9 mouse cellular contexts compared by ENCODE assay signal in the genomic region with DNA sequence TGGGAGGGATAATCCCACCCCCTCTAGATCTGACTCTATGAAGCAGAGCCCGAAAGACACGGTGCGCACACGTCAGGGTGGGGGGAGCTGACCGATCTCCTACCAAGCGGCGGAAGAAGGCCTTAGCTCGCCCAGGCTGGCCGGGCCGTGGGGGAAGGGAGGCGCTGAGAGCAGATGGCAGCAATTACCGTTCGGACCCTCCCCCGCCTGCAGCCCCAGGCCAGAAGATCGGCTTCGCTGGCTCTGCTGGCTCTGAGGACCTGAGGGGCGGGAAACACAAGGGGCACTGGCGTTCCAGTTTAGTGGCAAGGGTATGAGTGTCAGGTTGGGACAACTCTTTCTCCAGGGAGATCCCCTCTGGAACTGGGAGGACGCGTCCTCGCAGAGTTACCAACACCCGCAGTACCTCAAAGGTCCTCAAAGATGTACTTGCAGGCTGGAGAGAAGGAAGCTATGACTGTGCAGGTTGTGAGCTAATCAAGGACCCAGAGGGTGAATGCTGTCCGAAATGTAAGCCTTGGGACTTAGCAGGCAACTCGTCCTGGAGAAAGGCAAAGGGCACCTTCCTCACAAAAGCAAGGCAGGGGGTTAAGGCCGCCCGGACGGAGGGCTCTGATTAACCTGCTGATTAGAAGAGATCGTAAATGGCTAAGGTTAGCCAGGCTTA. TPM values are rescaled to one million over a fixed set of nuclear protein-coding genes. Genes with fewer than 3 reads are reported as not detected.
DNase-seq lines count a peak whose midpoint lies in the region; ATAC-seq and TF ChIP-seq lines count a peak whose summit lies in the region.
"Had no signal": no experiment of that assay in that cellular context is flagged by ENCODE, and none has a peak within 500 bp of the region (broad histone marks: within the 10 kb centered on the region; RNA-seq: fewer than 3 reads in every experiment).

No protein-coding gene starts in this region.

- TF ChIP-seq EP300 in liver, postnatal 0 days (IDR thresholded peaks at IDR 0.05; ENCODE audit: low read depth) = no peak

- ATAC-seq in liver, postnatal 0 days = no peak
- peak; percentile 58 for ATAC-seq in embryonic facial prominence, embryonic 12.5 days (ENCODE audit: insufficient number of reproducible peaks, insufficient read depth, low FRiP score, low TSS enrichment)
- ATAC-seq in hindbrain, embryonic 15.5 days (ENCODE audit: low FRiP score, low read depth) = 0 out of 2 replicates have a peak, but pooled peaks have one; percentile 23
- ATAC-seq in midbrain, embryonic 14.5 days (ENCODE audit: low FRiP score, low TSS enrichment) = no peak; the same call in 1 of the 2 replicates

- H3K4me2 ChIP-seq in liver, postnatal 0 days (ENCODE audit: low read depth, low read length) = no peak overlapping the region
- peak overlapping the region; percentile 42 for H3K4me2 ChIP-seq in embryonic facial prominence, embryonic 12.5 days (replicated peaks)
- H3K4me2 ChIP-seq in hindbrain, embryonic 15.5 days = peak overlapping the region; percentile 36
- H3K4me2 ChIP-seq in midbrain, embryonic 14.5 days (ENCODE audit: low read length) = peak overlapping the region; percentile 45

- WGBS in liver, postnatal 0 days (ENCODE audit: insufficient replicate concordance) = 13% methylated on average over 28 of the region's 28 CpGs
- WGBS in embryonic facial prominence, embryonic 12.5 days = 1% methylated on average over 28 of the region's 28 CpGs
- WGBS in hindbrain, embryonic 15.5 days = 6% methylated on average over 28 of the region's 28 CpGs
- 2% methylated on average over 28 of the region's 28 CpGs for WGBS in midbrain, embryonic 14.5 days

- H3K4me3 ChIP-seq in liver, postnatal 0 days (ENCODE audit: low read depth, low read length) = no peak overlapping the region
- H3K4me3 ChIP-seq in embryonic facial prominence, embryonic 12.5 days = 0 out of 2 replicates have a peak overlapping the region, but pooled peaks have one; percentile 1
- no peak overlapping the region for H3K4me3 ChIP-seq in hindbrain, embryonic 15.5 days
- H3K4me3 ChIP-seq in midbrain, embryonic 14.5 days (replicated peaks; ENCODE audit: low read depth, low read length) = no peak overlapping the region

- H3K36me3 ChIP-seq in liver, postnatal 0 days (replicated peaks; ENCODE audit: insufficient read depth, low read length) = no peaks in the 10 kb centered on the region
- no peaks in the 10 kb centered on the region for H3K36me3 ChIP-seq in embryonic facial prominence, embryonic 12.5 days
- H3K36me3 ChIP-seq in hindbrain, embryonic 15.5 days = no peaks in the 10 kb centered on the region
- no peaks in the 10 kb centered on the region for H3K36me3 ChIP-seq in midbrain, embryonic 14.5 days (ENCODE audit: control insufficient read depth, insufficient read depth, low read length)

- TF ChIP-seq CTCF in liver, postnatal 0 days (IDR thresholded peaks at IDR 0.05; ENCODE audit: low read depth) = no peak

- H3K27ac ChIP-seq in liver, postnatal 0 days (ENCODE audit: low read depth) = no peak overlapping the region
- peak overlapping the region; percentile 78 for H3K27ac ChIP-seq in embryonic facial prominence, embryonic 12.5 days
- H3K27ac ChIP-seq in hindbrain, embryonic 15.5 days (replicated peaks) = no peak overlapping the region
- H3K27ac ChIP-seq in midbrain, embryonic 14.5 days (replicated peaks; ENCODE audit: low read depth, low read length) = no peak overlapping the region

- DNase-seq in liver = peak; percentile 39
- no peak for DNase-seq in liver, postnatal 0 days
- peak; percentile 78 for DNase-seq in midbrain, embryonic 14.5 days
- no peak for DNase-seq in right cerebral cortex, postnatal 10 days (ENCODE audit: low spot score in 2 of 2)
- DNase-seq in spleen, postnatal 36 days (ENCODE audit: low spot score in 2 of 2) = no peak
- DNase-seq in adipocyte (ENCODE audit: low spot score) = no peak

- no peak overlapping the region for H3K9ac ChIP-seq in liver, postnatal 0 days (replicated peaks)
- peak overlapping the region; percentile 20; the same call in 1 of the 2 replicates for H3K9ac ChIP-seq in embryonic facial prominence, embryonic 12.5 days
- H3K9ac ChIP-seq in hindbrain, embryonic 15.5 days = no peak overlapping the region
- peak overlapping the region; percentile 18 for H3K9ac ChIP-seq in midbrain, embryonic 14.5 days (replicated peaks; ENCODE audit: low read length)

- no peaks in the 10 kb centered on the region for H3K9me3 ChIP-seq in liver, postnatal 0 days (ENCODE audit: low read length)
- no peaks in the 10 kb centered on the region for H3K9me3 ChIP-seq in embryonic facial prominence, embryonic 12.5 days
- no peaks in the 10 kb centered on the region for H3K9me3 ChIP-seq in hindbrain, embryonic 15.5 days
- no peaks in the 10 kb centered on the region for H3K9me3 ChIP-seq in midbrain, embryonic 14.5 days (ENCODE audit: control insufficient read depth, low read length)

- no peaks in the 10 kb centered on the region; the same call in 1 of the 2 replicates for H3K4me1 ChIP-seq in liver, postnatal 0 days (ENCODE audit: insufficient read depth)
- peaks cover 45% of the 10 kb centered on the region for H3K4me1 ChIP-seq in embryonic facial prominence, embryonic 12.5 days
- peaks cover 20% of the 10 kb centered on the region for H3K4me1 ChIP-seq in hindbrain, embryonic 15.5 days (replicated peaks)
- H3K4me1 ChIP-seq in midbrain, embryonic 14.5 days (ENCODE audit: control insufficient read depth, insufficient read depth, low read length) = peaks cover 25% of the 10 kb centered on the region

- 0 out of 2 replicates have a peak, but pooled peaks cover 4% of the 10 kb centered on the region for H3K27me3 ChIP-seq in liver, postnatal 0 days (ENCODE audit: insufficient read depth, low read length)
- H3K27me3 ChIP-seq in embryonic facial prominence, embryonic 12.5 days = no peaks in the 10 kb centered on the region
- H3K27me3 ChIP-seq in hindbrain, embryonic 15.5 days = no peaks in the 10 kb centered on the region
- no peaks in the 10 kb centered on the region for H3K27me3 ChIP-seq in midbrain, embryonic 14.5 days (ENCODE audit: control insufficient read depth, insufficient read depth, low read length)

RNA-seq across cellular contexts. Expression of a gene that starts 17.4 kb away (rescaled TPM):
- polyA plus RNA-seq in liver, postnatal 0 days (2015; fragmentation: Nextera tagmentation; extraction: Ambion mirVana) = not detected in 2 replicates
- polyA plus RNA-seq in embryonic facial prominence, embryonic 12.5 days (2016; fragmentation: Nextera tagmentation; extraction: Ambion mirVana) = not detected in 2 replicates
- polyA plus RNA-seq in hindbrain, embryonic 15.5 days (2015; fragmentation: Nextera tagmentation; extraction: Ambion mirVana) = not detected in 2 replicates
- not detected in 2 replicates for polyA plus RNA-seq in midbrain, embryonic 14.5 days (2014; fragmentation: Nextera tagmentation; extraction: Ambion mirVana)
- polyA plus RNA-seq: liver, embryonic 16.5 days had no signal

RNA-seq across cellular contexts. Expression of a gene that starts 19.8 kb away (rescaled TPM):
- 0.18 and 0.26 TPM in 2 replicates for polyA plus RNA-seq in liver, postnatal 0 days (2015; fragmentation: Nextera tagmentation; extraction: Ambion mirVana)
- polyA plus RNA-seq in embryonic facial prominence, embryonic 12.5 days (2016; fragmentation: Nextera tagmentation; extraction: Ambion mirVana) = 0.36 and 0.38 TPM in 2 replicates
- 0.09 and 0.10 TPM in 2 replicates for polyA plus RNA-seq in hindbrain, embryonic 15.5 days (2015; fragmentation: Nextera tagmentation; extraction: Ambion mirVana)
- 0.09 and 0.11 TPM in 2 replicates for polyA plus RNA-seq in midbrain, embryonic 14.5 days (2014; fragmentation: Nextera tagmentation; extraction: Ambion mirVana)

RNA-seq across cellular contexts. Expression of a gene that starts 30.2 kb away (rescaled TPM):
- 2.3 and 2.6 TPM in 2 replicates for polyA plus RNA-seq in liver, postnatal 0 days (2015; fragmentation: Nextera tagmentation; extraction: Ambion mirVana)
- 10.8 and 11.3 TPM in 2 replicates for polyA plus RNA-seq in embryonic facial prominence, embryonic 12.5 days (2016; fragmentation: Nextera tagmentation; extraction: Ambion mirVana)
- 9.5 and 9.6 TPM in 2 replicates for polyA plus RNA-seq in hindbrain, embryonic 15.5 days (2015; fragmentation: Nextera tagmentation; extraction: Ambion mirVana)
- polyA plus RNA-seq in midbrain, embryonic 14.5 days (2014; fragmentation: Nextera tagmentation; extraction: Ambion mirVana) = 3.3 and 4.4 TPM in 2 replicates

RNA-seq across cellular contexts. Expression of a gene that starts 50.9 kb away (rescaled TPM):
- not detected in 2 replicates for polyA plus RNA-seq in liver, postnatal 0 days (2015; fragmentation: Nextera tagmentation; extraction: Ambion mirVana)
- not detected in 2 replicates for polyA plus RNA-seq in embryonic facial prominence, embryonic 12.5 days (2016; fragmentation: Nextera tagmentation; extraction: Ambion mirVana)
- not detected in 2 replicates for polyA plus RNA-seq in hindbrain, embryonic 15.5 days (2015; fragmentation: Nextera tagmentation; extraction: Ambion mirVana)
- not detected in 2 replicates for polyA plus RNA-seq in midbrain, embryonic 14.5 days (2014; fragmentation: Nextera tagmentation; extraction: Ambion mirVana)
- polyA plus RNA-seq: liver, embryonic 16.5 days had no signal

Comparison
In these comparisons a context has a peak if more than half of its experiments do, and no peak if none do; other contexts are left out.
1. DNase-seq: peak in liver (single experiment) and midbrain, embryonic 14.5 days (single experiment); none in liver, postnatal 0 days (single experiment), right cerebral cortex, postnatal 10 days (0 of 2), spleen, postnatal 36 days (0 of 2) and adipocyte (single experiment).
2. ATAC-seq: peak in embryonic facial prominence, embryonic 12.5 days (single experiment) and hindbrain, embryonic 15.5 days (single experiment); none in liver, postnatal 0 days (single experiment) and midbrain, embryonic 14.5 days (single experiment).
3. H3K9ac ChIP-seq: peak in embryonic facial prominence, embryonic 12.5 days (single experiment) and midbrain, embryonic 14.5 days (single experiment); none in liver, postnatal 0 days (single experiment) and hindbrain, embryonic 15.5 days (single experiment).